Mouse (Mus musculus): ENCODE results near the gene Mt2.

DNA sequence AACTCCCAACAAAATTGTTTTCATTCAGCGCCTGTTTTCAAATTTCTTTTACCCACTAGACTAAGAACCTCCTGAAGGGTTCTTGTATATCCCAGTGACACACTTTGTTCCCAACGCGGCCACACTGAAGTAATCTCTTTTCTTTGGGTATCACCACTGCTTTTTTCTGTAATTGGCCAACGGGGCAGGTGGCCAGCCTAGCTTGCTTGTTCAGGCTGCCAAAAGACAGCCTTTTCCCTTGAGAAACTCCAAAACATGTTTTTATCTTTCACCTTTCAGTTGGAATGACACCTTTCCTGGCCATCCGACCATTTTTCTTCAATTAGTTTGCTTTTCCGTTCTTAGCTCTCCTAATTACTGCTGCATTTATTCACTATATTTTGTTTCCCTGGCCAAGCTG is 41.4 kb downstream of the Mt2 start:
- no peak for TF ChIP-seq CTCF (IDR thresholded peaks at IDR 0.05; ENCODE audit: extremely low read depth, insufficient read depth, low read length)
- TF ChIP-seq POLR2A (IDR thresholded peaks at IDR 0.05; ENCODE audit: extremely low read depth, insufficient read depth, low read length): no peak

All from cortical plate, adult 2 months (tissue).